Mouse (Mus musculus) cortical plate, adult 2 months (tissue): ENCODE results near the gene Best2. TPM values are rescaled to one million over a fixed set of nuclear protein-coding genes. Genes with fewer than 3 reads are reported as not detected.

Experiments
- H3K27ac ChIP-seq: fragments of 200-500 bp; 2 replicates; pipeline ENCODE4 v1.5.1; 2012; ENCODE audit warnings: low read length, control low read depth, inconsistent platforms; ENCODE audit not compliant: insufficient read depth
- H3K4me1 ChIP-seq: fragments of 200-500 bp; 2 replicates; pipeline ENCODE4 v1.6.1; 2011; ENCODE audit warnings: low read length; ENCODE audit not compliant: control insufficient read depth, insufficient read depth
- H3K4me3 ChIP-seq: fragments of 200-500 bp; 2 replicates; pipeline ENCODE4 v1.5.1; 2011; ENCODE audit warnings: mild to moderate bottlenecking, low read length, control low read depth; ENCODE audit not compliant: insufficient read depth
- CTCF ChIP-seq: fragments of 200-500 bp; IDR thresholded peaks from 2 replicates; pipeline ENCODE4 v1.5.1; 2011; ENCODE audit warnings: mild to moderate bottlenecking, control low read depth, low read length; ENCODE audit not compliant: insufficient read depth; ENCODE audit errors: extremely low read depth
- POLR2A ChIP-seq: fragments of 200-500 bp; IDR thresholded peaks from 2 replicates; pipeline ENCODE4 v1.6.1; 2011; ENCODE audit warnings: mild to moderate bottlenecking, low read length, control low read depth; ENCODE audit not compliant: insufficient read depth; ENCODE audit errors: extremely low read depth
- polyA plus RNA-seq: library from polyadenylated mRNA; depleted of rRNA; stranded (reverse); fragments of >200 nt; gene quantifications from 2 replicates; pipeline ENCODE4 v1.2.3, GENCODE M21; 2012

Best2 gene
- polyA plus RNA-seq, 1 experiment, result not detected

- Histone ChIP-seq H3K4me1 (peaks cover 6% of the 10 kb centered on the region; the same call in 1 of the 2 replicates), H3K4me3 (no peak overlapping the region; the same call in 1 of the 2 replicates), H3K27ac (no peak overlapping the region)
- TF ChIP-seq CTCF (no peak), POLR2A (no peak)
These were observed 43.4 kb downstream of the Best2 start for GRCm38 (mm10) chr8:84970913-84971312.

GRCm38 (mm10) chr8:84970135-84970790, 44.1 kb downstream of the Best2 start:
- peak overlapping the region; percentile 72 for H3K4me3 ChIP-seq
- peak overlapping the region; percentile 9; the same call in 1 of the 2 replicates for H3K27ac ChIP-seq
- peaks cover 6% of the 10 kb centered on the region; the same call in 1 of the 2 replicates for H3K4me1 ChIP-seq
- no peak for TF ChIP-seq POLR2A
- TF ChIP-seq CTCF, result no peak

- peak; percentile 94 for TF ChIP-seq POLR2A
- TF ChIP-seq CTCF, result no peak
These were observed 44.8 kb downstream of the Best2 start, which contains the start of the genes Gm49661, Prdx2 and Rnaseh2a for GRCm38 (mm10) chr8:84969241-84970134. TSS of gene Gm49661 (minus strand) at chr8:84969433. TSS of gene Prdx2 (plus strand) at chr8:84969587. TSS of gene Rnaseh2a (minus strand) at chr8:84969767.

GRCm38 (mm10) chr8:84968650-84969049, 45.7 kb downstream of the Best2 start:
- no peak for TF ChIP-seq CTCF
- no peak for TF ChIP-seq POLR2A
- Histone ChIP-seq H3K4me3 (peak overlapping the region; percentile 72; the same call in 1 of the 2 replicates), H3K4me1 (peaks cover 9% of the 10 kb centered on the region; the same call in 1 of the 2 replicates), H3K27ac (no peak overlapping the region)

More at GRCm38 (mm10) chr8:84969241-84970134, 44.8 kb downstream of the Best2 start, which contains the start of the genes Gm49661, Prdx2 and Rnaseh2a:
- Histone ChIP-seq H3K4me1 (peaks cover 9% of the 10 kb centered on the region; the same call in 1 of the 2 replicates), H3K4me3 (peak within 1 kb of the TSS; percentile 72), H3K27ac (peak within 1 kb of the TSS; percentile 58)

- Histone ChIP-seq H3K4me3 (no peak overlapping the region), H3K4me1 (peaks cover 9% of the 10 kb centered on the region; the same call in 1 of the 2 replicates), H3K27ac (no peak overlapping the region)
- TF ChIP-seq POLR2A (no peak), CTCF (no peak)
These were observed 46.6 kb downstream of the Best2 start for GRCm38 (mm10) chr8:84967532-84968304.

GRCm38 (mm10) chr8:84966603-84967002, 47.7 kb downstream of the Best2 start:
- H3K27ac ChIP-seq, result no peak overlapping the region
- peaks cover 9% of the 10 kb centered on the region; the same call in 1 of the 2 replicates for H3K4me1 ChIP-seq
- TF ChIP-seq POLR2A (no peak), CTCF (no peak)
- no peak overlapping the region for H3K4me3 ChIP-seq

- no peak overlapping the region for H3K27ac ChIP-seq
- peak; percentile 75; the same call in 1 of the 2 replicates for TF ChIP-seq POLR2A
- TF ChIP-seq CTCF, result no peak
- peaks cover 9% of the 10 kb centered on the region; the same call in 1 of the 2 replicates for H3K4me1 ChIP-seq
- peak overlapping the region; percentile 67 for H3K4me3 ChIP-seq
These were observed 48.5 kb downstream of the Best2 start for GRCm38 (mm10) chr8:84965731-84966291.

GRCm38 (mm10) chr8:84963952-84964351, 50.4 kb downstream of the Best2 start:
- no peak overlapping the region for H3K4me3 ChIP-seq
- no peak for TF ChIP-seq POLR2A
- TF ChIP-seq CTCF, result no peak

More at GRCm38 (mm10) chr8:84963952-84964351, 50.4 kb downstream of the Best2 start:
- H3K4me1 ChIP-seq, result peaks cover 7% of the 10 kb centered on the region; the same call in 1 of the 2 replicates
- H3K27ac ChIP-seq, result no peak overlapping the region
